Mouse (Mus musculus): Measurements from ENCODE around the gene Cul9. TPM values are rescaled to one million over a fixed set of nuclear protein-coding genes. Genes with fewer than 3 reads are reported as not detected.

Cul9 gene
- total RNA-seq, 1 experiment: 1.8 TPM

- no peak for DNase-seq (ENCODE audit: low read depth, low spot score)
- Histone ChIP-seq H3K4me1 (ENCODE audit: control insufficient read depth in 2 of 2, insufficient read depth in 2 of 2, low read length in 2 of 2, poor library complexity in 1 of 2) (peaks cover 1 to 25% of the 10 kb centered on the region in 2 experiments; a peak in 3 of 4 replicates), H3K9ac (ENCODE audit: insufficient read depth, low read depth, low read length, poor library complexity, severe bottlenecking) (no peak overlapping the region), H3K9me3 (ENCODE audit: control insufficient read depth, insufficient read depth, low read depth, low read length) (no peaks in the 10 kb centered on the region), H3K27ac (ENCODE audit: insufficient read depth, low read depth, low read length, poor library complexity, severe bottlenecking) (no peak overlapping the region), H3K4me3 (ENCODE audit: insufficient read depth in 1 of 2, low read depth in 1 of 2, low read length in 2 of 2, poor library complexity in 1 of 2, severe bottlenecking in 1 of 2) (no peak overlapping the region), H3K36me3 (ENCODE audit: control insufficient read depth, insufficient read depth, low read length, poor library complexity, severe bottlenecking) (peaks cover 18% of the 10 kb centered on the region; the same call in 1 of the 2 replicates)
- TF ChIP-seq MAFK (IDR thresholded peaks at IDR 0.05; ENCODE audit: insufficient read depth, low read depth, low read length) (no peak), ZC3H11A (IDR thresholded peaks at IDR 0.05; ENCODE audit: borderline replicate concordance, low read depth, low read length) (no peak), CHD2 (IDR thresholded peaks at IDR 0.05; ENCODE audit: low read depth, low read length) (no peak), HCFC1 (IDR thresholded peaks at IDR 0.05; ENCODE audit: borderline replicate concordance, insufficient read depth, low read length) (no peak), ZNF384 (IDR thresholded peaks at IDR 0.05; ENCODE audit: low read depth, low read length) (no peak)
- in situ Hi-C loops (cut with MboI; ENCODE audit: low sequenced_read_pairs in 2 of 2, unreplicated experiment in 2 of 2): no loop called here
These were observed 44.3 kb upstream of the Cul9 start for GRCm38 (mm10) chr17:46590439-46590838.

GRCm38 (mm10) chr17:46589635-46590314, 43.6 kb upstream of the Cul9 start:
- no peak overlapping the region for H3K27ac ChIP-seq (ENCODE audit: insufficient read depth, low read depth, low read length, poor library complexity, severe bottlenecking)
- peaks cover 1 to 19% of the 10 kb centered on the region in 2 experiments; a peak in 3 of 4 replicates for H3K4me1 ChIP-seq (ENCODE audit: control insufficient read depth in 2 of 2, insufficient read depth in 2 of 2, low read length in 2 of 2, poor library complexity in 1 of 2)
- H3K9me3 ChIP-seq (ENCODE audit: control insufficient read depth, insufficient read depth, low read depth, low read length): no peaks in the 10 kb centered on the region
- no peak overlapping the region for H3K4me3 ChIP-seq (ENCODE audit: insufficient read depth in 1 of 2, low read depth in 1 of 2, low read length in 2 of 2, poor library complexity in 1 of 2, severe bottlenecking in 1 of 2)
- DNase-seq (ENCODE audit: low read depth, low spot score): no peak
- peaks cover 18% of the 10 kb centered on the region; the same call in 1 of the 2 replicates for H3K36me3 ChIP-seq (ENCODE audit: control insufficient read depth, insufficient read depth, low read length, poor library complexity, severe bottlenecking)
- TF ChIP-seq CHD2 (IDR thresholded peaks at IDR 0.05; ENCODE audit: low read depth, low read length) (no peak), ZC3H11A (IDR thresholded peaks at IDR 0.05; ENCODE audit: borderline replicate concordance, low read depth, low read length) (no peak), ZNF384 (IDR thresholded peaks at IDR 0.05; ENCODE audit: low read depth, low read length) (no peak), MAFK (IDR thresholded peaks at IDR 0.05; ENCODE audit: insufficient read depth, low read depth, low read length) (no peak), HCFC1 (IDR thresholded peaks at IDR 0.05; ENCODE audit: borderline replicate concordance, insufficient read depth, low read length) (no peak)
- H3K9ac ChIP-seq (ENCODE audit: insufficient read depth, low read depth, low read length, poor library complexity, severe bottlenecking): no peak overlapping the region
- in situ Hi-C loops (cut with MboI; ENCODE audit: low sequenced_read_pairs in 2 of 2, unreplicated experiment in 2 of 2): no loop called here

DNA sequence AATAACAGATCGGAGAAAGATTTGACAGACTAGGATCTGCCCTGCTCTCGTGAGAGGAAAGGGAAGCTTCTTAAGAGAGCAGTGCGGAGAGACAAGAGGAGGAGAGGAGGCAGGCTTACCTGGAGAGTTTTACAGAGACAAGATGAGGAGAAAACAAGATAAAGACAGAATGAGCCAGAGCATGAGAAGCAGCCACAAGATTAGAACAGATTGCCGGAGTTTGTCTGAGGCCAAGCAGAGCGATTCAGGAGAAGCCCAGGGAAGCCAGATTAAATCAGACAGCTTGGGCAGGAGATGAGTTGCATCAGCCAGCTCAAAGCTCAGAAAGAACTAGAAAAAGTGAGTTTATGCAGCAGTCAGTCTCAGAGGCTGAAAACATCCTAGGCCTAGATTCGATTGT, 42.7 kb upstream of the Cul9 start:
- no peak for DNase-seq (ENCODE audit: low read depth, low spot score)
- Histone ChIP-seq H3K27ac (ENCODE audit: insufficient read depth, low read depth, low read length, poor library complexity, severe bottlenecking) (no peak overlapping the region), H3K9me3 (ENCODE audit: control insufficient read depth, insufficient read depth, low read depth, low read length) (no peaks in the 10 kb centered on the region), H3K9ac (ENCODE audit: insufficient read depth, low read depth, low read length, poor library complexity, severe bottlenecking) (no peak overlapping the region), H3K4me3 (ENCODE audit: insufficient read depth in 1 of 2, low read depth in 1 of 2, low read length in 2 of 2, poor library complexity in 1 of 2, severe bottlenecking in 1 of 2) (no peak overlapping the region), H3K4me1 (ENCODE audit: control insufficient read depth in 2 of 2, insufficient read depth in 2 of 2, low read length in 2 of 2, poor library complexity in 1 of 2) (peaks cover 0 to 13% of the 10 kb centered on the region in 2 experiments; a peak in 3 of 4 replicates), H3K36me3 (ENCODE audit: control insufficient read depth, insufficient read depth, low read length, poor library complexity, severe bottlenecking) (peaks cover 18% of the 10 kb centered on the region; the same call in 1 of the 2 replicates)
- no peak for TF ChIP-seq ZNF384 (IDR thresholded peaks at IDR 0.05; ENCODE audit: low read depth, low read length)
- TF ChIP-seq ZC3H11A (IDR thresholded peaks at IDR 0.05; ENCODE audit: borderline replicate concordance, low read depth, low read length): no peak
- no peak for TF ChIP-seq MAFK (IDR thresholded peaks at IDR 0.05; ENCODE audit: insufficient read depth, low read depth, low read length)
- no peak for TF ChIP-seq HCFC1 (IDR thresholded peaks at IDR 0.05; ENCODE audit: borderline replicate concordance, insufficient read depth, low read length)
- in situ Hi-C loops (cut with MboI; ENCODE audit: low sequenced_read_pairs in 2 of 2, unreplicated experiment in 2 of 2): no loop called here

DNA sequence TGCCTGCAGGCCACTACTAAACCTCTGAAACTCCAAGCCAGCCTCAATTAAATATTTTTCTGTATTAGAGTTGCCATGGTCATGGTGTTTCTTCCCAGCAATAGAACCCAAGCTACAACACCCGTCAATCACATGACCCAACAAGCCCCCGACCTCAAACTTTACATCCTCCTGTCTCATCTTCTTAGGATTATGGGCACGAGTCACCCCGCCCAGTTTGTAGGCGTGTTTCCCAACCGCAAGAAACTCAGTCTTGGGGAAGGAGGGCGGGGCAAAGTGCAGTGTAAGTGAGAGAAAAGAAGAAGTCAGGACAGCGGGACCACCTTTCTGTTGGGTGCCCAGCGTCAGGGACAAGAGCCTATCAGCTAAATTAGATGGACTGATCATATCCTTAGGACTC, 42.0 kb upstream of the Cul9 start:
- Histone ChIP-seq H3K9me3 (ENCODE audit: control insufficient read depth, insufficient read depth, low read depth, low read length) (no peaks in the 10 kb centered on the region), H3K4me3 (ENCODE audit: insufficient read depth in 1 of 2, low read depth in 1 of 2, low read length in 2 of 2, poor library complexity in 1 of 2, severe bottlenecking in 1 of 2) (no peak overlapping the region), H3K36me3 (ENCODE audit: control insufficient read depth, insufficient read depth, low read length, poor library complexity, severe bottlenecking) (peaks cover 18% of the 10 kb centered on the region; the same call in 1 of the 2 replicates), H3K27ac (ENCODE audit: insufficient read depth, low read depth, low read length, poor library complexity, severe bottlenecking) (no peak overlapping the region), H3K9ac (ENCODE audit: insufficient read depth, low read depth, low read length, poor library complexity, severe bottlenecking) (no peak overlapping the region), H3K4me1 (ENCODE audit: control insufficient read depth in 2 of 2, insufficient read depth in 2 of 2, low read length in 2 of 2, poor library complexity in 1 of 2) (peaks cover 0 to 9% of the 10 kb centered on the region in 2 experiments; a peak in 3 of 4 replicates)
- in situ Hi-C loops (cut with MboI; ENCODE audit: low sequenced_read_pairs in 2 of 2, unreplicated experiment in 2 of 2): no loop called here
- no peak for TF ChIP-seq ZC3H11A (IDR thresholded peaks at IDR 0.05; ENCODE audit: borderline replicate concordance, low read depth, low read length)
- TF ChIP-seq ZNF384 (IDR thresholded peaks at IDR 0.05; ENCODE audit: low read depth, low read length): no peak
- no peak for TF ChIP-seq CHD2 (IDR thresholded peaks at IDR 0.05; ENCODE audit: low read depth, low read length)
- TF ChIP-seq HCFC1 (IDR thresholded peaks at IDR 0.05; ENCODE audit: borderline replicate concordance, insufficient read depth, low read length): no peak
- TF ChIP-seq MAFK (IDR thresholded peaks at IDR 0.05; ENCODE audit: insufficient read depth, low read depth, low read length): no peak
- no peak for DNase-seq (ENCODE audit: low read depth, low spot score)

Data from ES-E14 (cell line).